Mouse (Mus musculus): ENCODE results near the gene Pde4c.

Pde4c gene

GRCm38 (mm10) chr8:70789046-70789445, 65.5 kb downstream of the Pde4c start:
- no peak for DNase-seq (ENCODE audit: low spot score in 2 of 2)

DNA sequence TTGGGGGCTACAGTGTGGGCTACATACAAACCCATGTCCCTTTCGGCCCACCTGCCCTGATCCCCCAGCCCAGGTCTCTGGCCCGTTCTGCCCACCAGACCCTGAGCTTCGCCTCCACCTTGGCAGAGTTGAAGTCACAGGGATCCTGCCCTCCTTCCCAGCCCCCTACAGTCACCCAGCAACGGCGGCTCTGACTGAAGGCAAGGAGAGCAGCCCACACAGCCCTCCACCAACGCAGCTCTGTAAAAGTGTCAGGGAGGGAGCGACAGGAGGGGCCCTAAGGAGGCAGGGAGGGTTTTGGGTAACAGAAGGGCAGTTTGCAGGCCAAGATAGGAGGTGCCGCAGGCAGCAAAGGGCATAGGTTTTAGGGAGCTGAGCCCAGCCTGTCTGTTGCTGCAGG, 67.3 kb downstream of the Pde4c start:
- no peak for DNase-seq (ENCODE audit: low spot score in 2 of 2)

- peak in 1 of 2 experiments; percentile 38 for DNase-seq (ENCODE audit: low spot score in 2 of 2)
Measured at GRCm38 (mm10) chr8:70791294-70791701, 67.8 kb downstream of the Pde4c start.

DNA sequence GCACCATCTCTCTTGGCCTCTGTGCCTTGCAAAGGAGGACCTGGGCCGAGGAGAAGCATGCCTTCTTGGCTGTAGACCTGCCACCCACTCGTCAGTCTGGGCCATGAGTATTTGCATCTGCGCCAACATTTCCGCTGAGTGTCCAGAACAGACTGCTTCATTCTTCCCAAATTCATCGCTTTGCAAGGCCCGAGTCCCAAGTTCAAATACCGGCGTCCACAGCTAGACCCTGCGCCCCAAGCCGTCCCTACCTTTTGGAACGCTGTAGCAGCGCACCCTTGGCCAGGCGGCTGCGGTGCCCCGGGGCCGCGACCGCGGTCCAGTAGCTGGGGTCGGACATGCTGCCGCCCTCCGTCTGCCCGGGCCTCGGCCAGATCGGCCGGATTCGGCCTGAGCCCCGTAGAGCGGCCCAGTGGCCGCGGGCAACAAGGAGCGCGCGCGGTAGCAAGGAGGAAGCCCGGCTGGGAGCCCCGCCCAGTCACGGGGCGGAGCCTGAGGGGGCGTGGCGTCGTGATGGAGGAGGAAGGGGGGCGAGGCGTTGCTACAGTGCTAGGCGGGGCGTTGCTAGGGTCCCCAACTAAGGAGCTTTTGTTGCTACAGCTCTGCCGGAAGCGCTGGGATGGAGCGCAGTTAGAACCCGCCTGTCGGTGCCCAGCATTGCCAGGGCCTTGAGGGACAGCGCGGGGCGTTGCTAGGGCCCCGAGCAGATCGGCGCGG, 68.6 kb downstream of the Pde4c start:
- DNase-seq (ENCODE audit: low spot score in 2 of 2): peak; percentile 96 to 99

- peak in 1 of 2 experiments; percentile 78 for DNase-seq (ENCODE audit: low spot score in 2 of 2)
Measured at GRCm38 (mm10) chr8:70792700-70793099, 69.2 kb downstream of the Pde4c start.

- DNase-seq (ENCODE audit: low spot score in 2 of 2): no peak
Measured at GRCm38 (mm10) chr8:70794215-70794614, 70.7 kb downstream of the Pde4c start.

DNA sequence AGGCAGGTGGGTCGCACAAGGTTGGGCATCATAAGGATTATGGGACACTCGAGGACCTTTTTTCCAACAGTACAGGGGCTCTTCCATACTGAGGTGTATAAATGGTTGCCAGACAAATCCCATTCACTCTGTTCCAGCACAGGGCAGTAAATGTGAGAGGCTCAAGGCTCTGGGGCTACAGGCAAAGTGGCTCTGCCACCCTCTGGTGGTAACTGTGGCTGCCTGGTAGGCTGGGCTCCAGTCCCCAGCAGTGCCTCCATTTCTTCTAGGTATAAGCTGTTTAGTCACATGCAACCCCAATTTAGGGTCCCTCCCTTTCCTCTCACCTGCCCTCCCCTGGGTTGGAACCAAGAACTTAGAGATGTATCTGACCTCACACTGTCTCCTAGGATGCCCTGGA, 71.8 kb downstream of the Pde4c start:
- DNase-seq (ENCODE audit: low spot score in 2 of 2): no peak

GRCm38 (mm10) chr8:70796403-70797080, 73.0 kb downstream of the Pde4c start:
- DNase-seq (ENCODE audit: low spot score in 2 of 2): no peak

DNA sequence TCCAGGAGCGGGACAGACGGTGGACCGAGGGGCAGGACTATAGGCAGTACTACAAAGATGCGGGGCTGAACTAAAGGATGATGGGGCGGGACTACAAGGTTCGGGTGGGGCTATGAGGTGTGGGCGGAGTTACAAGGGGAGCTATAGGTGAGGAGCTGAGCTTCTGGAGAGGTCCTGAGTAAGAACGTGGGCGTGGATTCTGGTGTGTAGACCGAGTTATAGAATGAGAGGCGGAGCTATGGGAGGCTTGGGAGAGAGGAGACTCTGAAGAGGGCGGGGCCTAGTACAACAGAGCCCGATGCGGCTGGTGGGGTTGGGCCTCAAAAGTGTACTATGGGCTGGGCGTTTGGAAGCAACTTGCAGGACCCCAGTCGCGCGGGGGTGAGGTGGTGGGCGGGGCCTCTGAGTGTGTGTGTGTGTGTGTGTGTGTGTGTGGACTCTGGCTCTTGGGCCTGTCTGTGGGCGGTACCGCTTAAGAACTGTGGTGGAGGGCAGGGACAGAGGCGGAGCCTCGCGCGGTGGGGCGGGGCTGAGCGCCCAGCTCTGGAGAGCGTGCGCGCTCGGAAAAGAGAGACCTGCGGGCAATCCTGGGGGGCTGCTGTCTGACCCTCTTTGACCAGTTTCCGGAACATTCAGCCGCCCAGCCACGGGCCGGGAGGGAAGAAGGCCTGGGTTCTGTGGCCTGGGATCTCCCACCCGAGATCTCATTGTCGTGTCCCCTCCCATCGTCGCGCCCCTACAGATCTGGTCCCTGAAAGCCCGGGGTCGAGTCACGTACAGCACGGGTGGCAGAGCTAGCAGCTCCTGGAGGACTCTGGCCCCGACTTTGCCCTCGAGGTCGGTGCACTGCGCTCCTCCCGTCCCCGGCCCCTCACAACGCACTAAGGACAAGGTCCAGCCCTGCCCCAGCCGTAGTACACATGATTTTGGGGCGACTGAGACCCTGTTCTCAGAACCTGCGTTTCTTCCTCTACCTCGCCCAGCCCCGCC, 73.9 kb downstream of the Pde4c start:
- peak; percentile 87 to 89 for DNase-seq (ENCODE audit: low spot score in 2 of 2)

DNA sequence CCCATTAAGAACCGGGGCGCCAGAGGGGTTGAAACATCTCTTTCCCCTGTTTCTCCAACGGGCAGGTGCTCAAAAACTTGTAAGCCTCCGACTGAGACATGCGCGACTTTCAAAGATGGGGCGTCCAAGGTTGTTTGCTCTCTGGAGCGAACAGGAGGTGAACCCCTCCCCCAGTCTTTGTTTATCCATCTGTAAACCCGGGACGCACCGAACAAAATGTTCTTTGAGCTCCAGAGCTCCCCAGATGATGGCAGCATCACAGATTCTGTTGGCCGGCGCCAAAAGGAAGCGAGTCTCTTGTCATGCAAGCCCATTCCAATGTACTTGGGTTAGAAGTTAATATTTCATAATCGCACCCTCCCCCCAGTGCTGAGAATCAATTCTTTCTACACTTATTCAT, 74.8 kb downstream of the Pde4c start:
- no peak for DNase-seq (ENCODE audit: low spot score in 2 of 2)

GRCm38 (mm10) chr8:70800648-70801047, 77.1 kb downstream of the Pde4c start:
- no peak for DNase-seq (ENCODE audit: low spot score in 2 of 2)

Measured in urinary bladder, adult 18-20 months (tissue).